Mouse (Mus musculus) adrenal gland, adult 18-20 months (tissue): ENCODE results near the gene Prkcb. TPM values are rescaled to one million over a fixed set of nuclear protein-coding genes. Genes with fewer than 3 reads are reported as not detected.
A peak's percentile ranks its signal among the peaks of the same experiment; 100 is the strongest.

Source experiments
- DNase-seq, 2 experiments: peaks; one replicate each; pipeline ENCODE4 v3.0.0; 2021 to 2022; ENCODE audit warnings: low spot score in 2 of 2
- total RNA-seq, 2 experiments: library from RNA; stranded (reverse); gene quantifications; 1 replicate in 1 of 2; 2 replicates in 1 of 2; pipeline ENCODE4 v1.2.3; 2021

Gene Prkcb
- total RNA-seq, 2 experiments from 2014 or later = 12.4 to 18.9 TPM

DNA sequence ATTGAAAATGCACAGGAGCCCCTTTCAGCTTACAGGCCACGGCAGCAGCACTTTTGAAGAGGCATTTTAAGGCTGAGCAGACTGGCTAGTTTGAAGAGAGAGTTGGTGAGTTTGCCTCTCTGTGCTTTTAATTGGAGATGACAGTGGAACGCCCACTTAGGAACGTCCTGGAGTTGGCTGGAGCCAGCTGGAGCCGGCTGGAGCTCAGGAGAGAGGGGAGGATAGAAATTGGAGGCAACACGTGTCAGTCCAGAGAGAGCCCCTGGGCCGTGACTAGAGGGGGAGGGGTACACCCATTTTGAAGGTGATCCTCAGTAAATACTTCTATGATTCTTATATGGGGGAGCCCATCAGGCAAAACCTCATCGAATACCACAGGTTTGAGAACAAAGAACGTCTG lies 287.0 kb downstream of the Prkcb start:
- DNase-seq = no peak

DNA sequence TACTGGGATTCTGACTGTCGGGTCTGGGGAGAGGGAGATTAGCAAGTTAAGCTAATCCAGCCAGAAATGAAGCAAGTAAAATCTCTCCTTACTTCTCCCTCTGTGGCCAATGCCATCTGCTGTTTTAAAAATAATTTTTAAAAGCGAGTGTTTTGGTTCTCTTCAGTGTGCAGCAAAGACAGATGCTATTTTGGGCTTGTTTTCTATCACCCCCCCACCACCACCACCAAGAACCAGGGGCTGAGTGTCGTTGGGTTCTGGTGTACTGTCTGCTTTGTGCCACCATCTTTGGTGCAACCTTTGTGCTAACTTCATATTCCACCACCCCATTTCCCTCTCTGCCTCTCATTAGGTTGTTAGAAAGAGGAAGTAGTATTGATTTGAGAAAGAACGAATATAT lies 289.0 kb downstream of the Prkcb start:
- no peak for DNase-seq

DNA sequence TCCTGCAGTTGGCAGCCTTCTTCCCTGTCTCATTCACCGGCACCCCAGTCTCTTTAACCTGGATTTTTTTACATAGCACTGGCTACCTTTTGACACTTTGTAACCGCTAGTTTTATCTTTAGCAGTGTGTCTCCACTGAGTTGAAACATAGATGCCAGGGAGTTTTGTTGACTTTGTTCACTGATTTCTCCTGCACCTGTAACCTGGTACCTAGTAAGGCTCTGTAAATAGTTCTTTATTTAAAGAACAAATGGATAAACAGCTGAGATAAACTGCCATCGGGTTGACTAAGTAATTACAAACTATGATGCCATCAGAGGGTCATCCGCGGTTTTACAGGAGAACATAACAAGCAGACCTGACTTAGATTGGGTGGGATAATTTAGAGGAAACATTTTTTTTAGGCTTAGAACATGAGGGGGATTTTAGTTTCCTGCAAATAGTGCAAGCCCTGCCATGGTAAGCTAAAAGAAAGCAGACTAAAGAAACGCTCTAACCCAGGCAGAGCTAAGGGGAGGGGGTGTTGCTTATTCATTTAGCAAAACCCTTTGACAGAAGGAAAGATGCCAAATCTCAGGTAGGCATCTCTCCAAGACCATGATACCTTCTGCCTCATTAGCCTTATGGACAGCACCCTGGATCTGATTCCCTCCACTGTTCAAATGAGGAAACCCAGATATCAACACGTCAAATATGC lies 291.1 kb downstream of the Prkcb start:
- DNase-seq = no peak

DNA sequence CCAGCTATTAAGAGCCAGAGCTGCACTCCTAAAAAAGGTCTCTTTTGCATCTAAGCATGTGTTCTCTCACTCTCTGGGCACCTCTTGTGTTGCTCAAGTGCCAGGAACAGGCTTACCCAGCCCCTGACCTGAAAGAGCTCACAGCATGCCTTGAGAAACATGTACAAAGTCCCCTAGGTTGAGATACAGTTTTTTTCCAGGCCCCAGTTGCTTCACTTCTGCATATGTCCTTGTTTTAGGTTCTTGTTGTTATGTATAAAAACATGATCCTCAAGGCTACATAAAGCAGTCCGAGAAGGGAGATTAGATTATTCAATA lies 291.6 kb downstream of the Prkcb start:
- no peak for DNase-seq

DNA sequence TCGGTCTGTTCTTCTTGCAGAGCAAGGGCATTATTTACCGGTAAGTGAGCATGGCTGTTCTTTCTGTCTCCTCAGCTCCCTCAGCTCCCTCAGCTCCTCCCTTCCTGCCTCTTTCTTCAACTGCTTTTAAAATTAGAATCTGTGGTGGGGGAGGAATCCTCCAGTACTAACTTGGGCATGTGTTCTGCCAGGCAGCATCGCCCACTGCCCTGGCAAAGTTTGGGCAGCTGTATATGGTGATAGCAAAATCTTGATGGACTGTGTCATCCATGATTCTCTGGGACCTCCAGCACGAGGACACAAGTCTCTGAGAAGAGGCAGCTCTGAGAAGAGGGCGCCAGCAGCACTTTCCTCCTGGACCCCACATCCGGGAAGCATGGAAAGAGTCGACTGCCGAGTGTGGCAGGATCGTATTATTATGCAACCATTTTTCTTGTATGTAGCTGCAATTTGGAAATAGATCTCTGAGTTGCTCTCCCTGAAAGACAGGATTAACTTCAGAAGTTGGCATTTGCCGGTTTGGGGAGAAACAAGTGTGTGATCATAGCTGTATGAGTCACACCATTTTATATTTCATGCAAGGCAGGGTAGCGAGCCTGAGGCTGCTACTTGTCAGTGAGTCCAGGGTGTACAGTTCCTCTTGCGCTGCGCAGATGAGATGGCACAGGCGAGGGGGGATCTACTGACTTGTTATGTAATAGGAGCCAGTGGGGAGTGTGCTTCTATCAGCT lies 296.0 kb downstream of the Prkcb start:
- no peak for DNase-seq

DNA sequence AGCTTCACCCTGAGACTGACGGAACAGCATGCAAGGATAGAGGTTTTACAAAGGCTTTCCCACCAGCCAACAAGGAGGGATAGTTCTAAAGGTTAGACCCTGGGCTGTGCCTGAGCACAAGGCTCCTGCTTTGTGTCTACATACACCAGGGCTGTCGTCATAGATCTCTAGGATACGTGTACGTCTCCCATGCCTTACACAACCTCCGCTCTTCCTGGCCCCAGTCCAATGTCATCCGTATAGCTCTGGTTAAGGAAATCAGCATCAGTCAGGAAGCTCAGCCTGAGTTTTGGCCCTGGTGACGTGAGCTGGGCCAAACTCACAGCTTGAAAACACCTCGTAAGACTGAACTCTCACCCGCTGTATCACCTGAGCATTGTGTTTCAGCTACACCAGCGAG lies 307.3 kb downstream of the Prkcb start:
- no peak for DNase-seq

DNA sequence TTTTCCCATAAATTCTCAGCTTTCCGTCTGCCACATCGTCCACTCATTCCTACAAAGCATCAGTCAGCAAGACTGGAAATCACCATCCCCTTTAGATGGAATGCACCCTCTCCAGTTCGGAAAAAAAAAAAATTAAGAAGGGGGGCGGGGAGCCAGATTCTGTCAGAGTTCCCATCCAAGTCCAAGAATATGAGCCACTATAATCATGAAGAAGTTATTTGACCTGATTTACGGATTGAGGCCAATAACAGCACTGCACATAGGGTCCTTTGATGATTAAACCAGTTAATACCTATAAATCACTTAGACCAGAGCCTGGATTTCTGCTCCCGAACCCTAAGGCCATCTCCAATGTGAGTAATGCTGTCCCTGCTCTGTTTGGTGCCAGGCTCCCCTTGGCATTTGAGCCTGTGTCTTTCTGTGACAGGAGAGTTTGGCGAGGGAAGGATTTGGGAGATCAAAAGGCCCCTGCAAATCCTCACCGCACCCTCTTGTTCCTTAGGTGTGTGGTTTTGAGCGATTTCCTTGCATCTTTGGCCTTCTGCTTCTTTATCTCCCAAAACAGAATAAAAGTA lies 308.1 kb downstream of the Prkcb start:
- DNase-seq = peak in 1 of 2 experiments; percentile 10

DNA sequence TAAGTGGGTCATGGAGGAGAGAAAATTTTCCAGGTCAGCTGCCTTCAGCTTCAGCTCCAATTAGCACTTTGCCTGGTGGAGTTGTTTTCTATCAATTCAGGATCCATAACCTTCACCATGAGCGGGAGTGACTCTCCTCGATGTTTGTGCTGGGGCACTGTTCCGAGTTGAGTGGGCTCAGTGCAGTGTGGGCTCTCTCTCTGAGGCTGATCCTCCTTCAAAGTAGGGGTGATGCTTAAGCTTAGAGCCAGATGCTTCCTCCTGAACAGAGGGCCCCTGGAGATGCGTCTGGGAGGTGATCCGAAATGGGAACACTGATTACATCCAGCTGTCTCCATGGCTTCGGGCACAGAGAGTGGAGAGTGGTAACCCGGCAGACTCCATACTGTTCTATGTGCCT lies 308.8 kb downstream of the Prkcb start:
- no peak for DNase-seq

DNA sequence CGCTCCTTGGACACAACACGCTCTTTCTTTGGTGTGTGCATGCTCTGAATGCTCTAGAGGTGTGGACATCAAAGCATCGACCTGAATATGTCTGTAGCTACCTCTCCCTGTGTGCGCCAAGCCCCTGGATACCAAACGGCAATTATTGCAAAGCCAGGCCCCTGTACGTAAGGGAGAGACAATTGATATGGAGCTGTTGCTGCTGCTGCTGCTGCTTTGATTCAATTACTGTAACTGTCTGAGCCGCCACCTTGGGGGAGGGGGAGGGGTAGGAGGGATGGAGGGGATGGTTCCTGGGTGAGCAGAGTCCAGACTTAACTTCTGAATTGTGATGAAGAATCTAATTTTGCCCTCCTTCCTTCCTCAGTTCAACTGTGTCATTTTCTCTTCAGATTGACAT lies 312.3 kb downstream of the Prkcb start:
- DNase-seq = no peak

DNA sequence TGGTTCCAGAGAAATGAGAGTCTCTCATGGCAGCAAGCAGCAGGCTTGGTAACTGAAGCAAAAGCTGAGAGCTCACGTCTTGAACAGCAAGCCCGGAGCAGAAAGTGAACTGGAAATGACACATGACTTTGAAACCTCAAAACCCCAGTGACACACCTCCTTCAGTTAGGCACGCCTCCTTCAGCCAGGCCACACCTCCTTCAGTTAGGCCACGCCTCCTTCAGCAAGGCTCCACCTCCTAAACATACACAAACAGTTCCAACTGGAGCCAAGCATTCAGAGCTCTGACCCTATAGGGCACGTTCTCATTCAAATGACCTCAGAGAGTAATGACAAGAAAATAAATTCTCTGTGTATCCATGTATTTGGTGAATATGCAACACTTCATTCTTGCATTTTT lies 316.5 kb downstream of the Prkcb start:
- DNase-seq = no peak

DNA sequence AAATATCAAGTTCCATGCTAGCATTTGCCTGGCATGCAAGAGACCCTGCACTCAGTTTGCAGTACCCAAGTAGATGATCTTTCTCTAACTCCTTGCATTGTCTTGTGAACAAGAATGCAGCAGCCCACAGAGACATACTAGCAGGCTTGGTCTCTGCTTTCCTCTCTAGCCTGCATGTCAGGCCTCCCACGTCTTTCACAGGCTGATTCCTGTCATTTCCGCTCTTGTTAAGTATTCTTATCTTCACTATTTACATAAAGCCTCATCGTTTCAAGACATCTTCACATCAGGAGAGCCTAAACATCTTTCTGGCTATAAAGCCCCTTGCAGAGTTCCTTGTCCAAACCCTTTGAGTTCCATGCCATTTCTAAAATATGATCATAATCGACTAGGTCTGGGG lies 320.9 kb downstream of the Prkcb start:
- DNase-seq = no peak

DNA sequence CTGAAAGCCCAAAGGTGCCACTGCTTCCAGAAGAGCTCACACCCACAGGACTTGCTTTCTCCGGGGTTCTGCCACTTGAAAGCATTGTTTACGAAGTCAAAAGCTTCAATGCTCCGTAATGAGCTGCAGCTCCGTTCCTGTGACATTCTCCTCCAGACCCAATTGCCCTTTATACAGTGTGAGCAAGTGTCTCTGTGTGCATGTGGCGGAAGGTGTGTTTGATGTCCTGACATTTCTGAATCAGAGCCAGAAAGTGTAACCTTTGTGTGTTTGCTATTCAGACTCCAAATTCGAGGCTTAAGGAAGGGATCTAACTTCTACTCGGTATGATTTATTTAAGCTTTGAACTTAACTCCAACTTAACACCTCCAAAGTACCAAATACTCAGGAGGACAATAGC lies 321.6 kb downstream of the Prkcb start:
- DNase-seq = no peak

DNA sequence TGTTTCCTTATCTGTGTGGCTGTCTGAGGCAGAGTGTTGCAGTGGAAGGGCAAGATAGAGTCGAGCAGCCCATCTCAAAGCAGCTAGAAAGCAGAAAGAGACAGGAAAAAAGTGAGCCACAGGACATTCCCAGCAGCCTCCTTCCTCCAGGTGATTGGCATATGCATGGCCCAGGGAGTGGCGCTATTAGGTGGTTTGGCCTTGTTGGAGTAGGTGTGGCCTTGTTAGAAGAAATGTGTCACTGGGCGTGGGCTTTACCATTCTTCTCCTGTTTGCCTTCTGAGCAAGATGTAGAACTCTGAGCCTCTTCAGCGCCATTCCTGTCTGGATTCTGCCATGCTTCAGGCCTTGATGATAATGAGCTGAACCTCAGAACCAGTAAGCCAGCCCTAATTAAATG lies 325.3 kb downstream of the Prkcb start:
- no peak for DNase-seq

DNA sequence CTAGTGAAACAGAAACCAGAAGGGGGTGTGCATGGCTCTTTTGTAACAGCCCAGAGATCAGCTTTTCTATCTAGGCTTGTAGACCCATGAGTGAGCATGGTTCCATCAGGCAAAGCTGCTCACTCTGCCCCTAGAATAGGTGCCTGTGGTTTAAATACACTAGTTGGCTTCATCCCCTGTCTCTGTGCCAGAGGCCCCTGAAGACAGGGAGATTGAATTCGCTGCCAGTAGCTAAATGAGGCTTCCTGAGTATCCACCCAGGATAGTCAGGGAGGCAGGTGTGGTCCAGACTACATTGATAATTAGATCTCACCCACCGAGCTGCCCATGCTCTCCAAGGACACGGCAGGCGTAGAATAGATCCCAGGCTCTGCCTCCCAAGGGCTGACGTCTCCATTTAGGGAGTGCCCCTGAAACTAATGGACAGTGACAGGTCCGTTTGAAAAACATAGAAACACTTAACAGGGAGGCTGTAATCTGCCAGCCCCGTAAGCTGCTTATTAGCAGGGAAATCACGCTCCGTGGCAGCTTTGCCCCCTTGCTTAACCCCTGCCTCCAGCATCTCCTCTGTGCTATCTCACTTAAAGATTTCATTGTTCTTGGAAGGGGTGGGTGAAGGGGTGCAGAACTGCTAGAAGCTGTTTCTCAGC lies 333.7 kb downstream of the Prkcb start:
- no peak for DNase-seq

DNA sequence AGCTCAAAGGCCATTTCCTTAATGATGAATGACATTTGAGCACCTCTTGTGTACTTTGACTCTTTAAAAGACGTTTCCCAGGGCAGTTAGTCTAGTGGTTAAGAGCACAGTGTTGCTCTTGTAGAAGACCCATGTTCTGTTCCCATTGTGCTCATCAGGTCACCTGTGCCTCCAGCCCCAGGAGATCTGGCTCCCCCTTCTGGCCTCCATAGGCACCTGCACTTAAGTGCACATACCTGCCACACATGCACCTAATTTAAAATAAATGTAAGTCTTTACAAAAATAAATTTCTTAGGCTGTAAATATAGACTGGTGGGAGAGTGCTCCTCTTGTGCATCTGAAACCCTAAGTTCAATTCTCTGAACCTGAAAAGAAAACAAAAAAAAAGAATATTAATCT lies 335.2 kb downstream of the Prkcb start:
- DNase-seq = no peak

DNA sequence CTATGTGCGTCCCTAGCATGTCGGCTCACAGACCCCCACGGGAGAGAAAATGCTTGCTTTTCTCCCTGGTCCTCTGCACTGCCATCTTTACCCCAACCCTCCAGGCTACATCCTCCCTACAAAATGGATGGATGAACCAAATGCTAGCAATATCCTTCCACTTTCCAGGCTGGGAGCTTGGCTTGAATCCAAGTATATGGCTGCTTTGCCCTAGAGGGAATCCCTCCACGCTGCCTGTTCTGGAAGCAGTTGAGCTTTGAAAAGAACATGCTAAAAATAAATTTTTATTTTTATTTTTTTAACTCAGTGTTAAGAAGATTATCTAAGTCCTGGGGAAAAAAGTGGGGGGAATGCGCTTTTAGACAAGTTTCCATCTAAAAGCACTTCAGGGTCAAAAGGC lies 339.5 kb downstream of the Prkcb start:
- no peak for DNase-seq

DNA sequence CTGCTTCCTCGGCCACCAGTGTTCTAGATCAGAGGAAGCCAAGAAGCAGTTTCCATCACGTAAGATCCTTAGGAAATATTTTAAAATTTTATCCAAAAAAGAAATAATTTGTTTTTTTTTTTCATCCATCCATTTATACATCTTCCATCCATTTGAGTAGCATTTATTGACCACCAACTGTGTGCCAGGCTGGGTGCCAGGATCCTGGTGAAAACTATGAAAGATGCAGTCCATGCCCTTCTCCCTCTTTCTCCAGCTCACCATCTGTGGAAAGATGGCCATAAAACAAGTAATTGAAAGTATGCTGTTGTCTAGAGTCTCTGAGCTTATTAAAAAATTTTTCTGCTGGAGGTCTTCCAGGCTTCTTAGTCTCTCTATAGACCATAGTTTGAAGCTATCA lies 341.8 kb downstream of the Prkcb start:
- DNase-seq = no peak

DNA sequence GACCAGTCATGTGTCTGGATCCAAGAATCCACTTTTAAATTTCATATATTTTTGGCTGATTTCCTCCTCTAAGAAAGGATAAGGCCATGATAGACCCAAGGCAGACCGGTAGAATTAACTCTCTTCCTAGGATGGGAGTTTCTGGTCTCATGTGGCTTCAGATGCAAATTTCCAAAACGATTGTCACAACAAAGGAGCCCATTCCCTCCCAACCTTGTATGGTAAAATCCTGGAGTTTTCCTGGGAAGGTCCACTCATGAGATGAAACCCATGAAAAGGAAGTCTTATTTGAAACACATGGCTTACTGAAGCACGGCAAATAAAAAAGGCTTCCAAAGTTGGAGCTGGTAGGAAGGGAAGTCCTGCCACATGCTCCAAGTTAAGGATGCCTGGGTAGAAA lies 342.6 kb downstream of the Prkcb start:
- no peak for DNase-seq

DNA sequence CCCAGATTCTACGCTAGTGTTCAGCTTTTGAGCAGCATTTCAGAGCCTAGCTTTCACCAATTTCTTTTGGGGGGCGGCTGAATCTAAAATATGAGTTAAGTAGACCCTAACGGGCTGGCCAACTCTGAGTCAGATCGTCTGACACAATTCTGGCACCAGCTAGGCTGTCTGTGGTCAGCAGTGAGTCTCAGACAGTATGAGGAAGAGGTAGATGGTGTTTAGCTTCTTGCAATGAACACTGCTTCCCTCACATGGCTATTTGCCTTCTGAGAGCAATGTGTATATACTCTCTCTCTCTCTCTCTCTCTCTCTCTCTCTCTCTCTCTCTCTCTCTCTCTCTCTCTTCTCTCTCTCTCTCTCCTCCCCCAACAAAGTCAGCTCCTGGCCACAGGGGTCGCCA lies 344.4 kb downstream of the Prkcb start:
- no peak for DNase-seq

DNA sequence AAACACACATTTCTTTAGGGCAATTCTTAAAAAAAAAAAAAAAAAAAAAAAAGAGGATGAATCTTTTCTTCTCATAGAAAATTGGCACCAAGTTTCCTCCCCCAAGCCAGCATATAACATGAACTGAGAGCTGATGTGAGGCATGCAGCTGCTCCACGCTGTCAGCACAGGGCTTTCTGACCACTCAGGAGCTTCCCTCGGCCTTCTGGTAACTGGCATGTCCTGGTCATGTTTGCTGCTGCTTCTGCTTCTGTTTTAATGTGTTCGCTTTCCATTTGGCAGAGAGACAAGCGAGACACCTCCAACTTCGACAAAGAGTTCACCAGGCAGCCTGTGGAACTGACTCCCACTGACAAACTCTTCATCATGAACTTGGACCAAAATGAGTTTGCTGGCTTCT lies 344.9 kb downstream of the Prkcb start:
- DNase-seq = no peak

DNA sequence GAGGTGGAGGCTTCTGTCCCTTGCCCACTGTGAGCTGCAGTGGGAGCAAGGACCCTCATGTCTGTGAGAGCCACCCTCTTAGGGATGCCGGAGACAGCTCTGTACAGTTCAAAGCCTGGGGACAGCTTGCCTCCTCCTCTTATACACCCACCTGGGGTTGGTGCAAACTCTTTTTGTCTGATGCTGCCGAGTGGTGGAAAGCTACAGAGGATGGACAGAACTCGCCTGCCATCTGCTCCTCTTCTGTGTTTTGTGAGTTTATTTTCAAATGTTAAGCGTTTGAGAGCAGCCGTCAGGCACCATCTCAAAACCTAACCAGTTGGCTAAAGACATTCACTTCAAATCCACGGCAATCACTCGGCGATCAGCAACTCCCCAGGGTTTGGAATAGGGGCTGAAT lies 355.1 kb downstream of the Prkcb start:
- DNase-seq = no peak

DNA sequence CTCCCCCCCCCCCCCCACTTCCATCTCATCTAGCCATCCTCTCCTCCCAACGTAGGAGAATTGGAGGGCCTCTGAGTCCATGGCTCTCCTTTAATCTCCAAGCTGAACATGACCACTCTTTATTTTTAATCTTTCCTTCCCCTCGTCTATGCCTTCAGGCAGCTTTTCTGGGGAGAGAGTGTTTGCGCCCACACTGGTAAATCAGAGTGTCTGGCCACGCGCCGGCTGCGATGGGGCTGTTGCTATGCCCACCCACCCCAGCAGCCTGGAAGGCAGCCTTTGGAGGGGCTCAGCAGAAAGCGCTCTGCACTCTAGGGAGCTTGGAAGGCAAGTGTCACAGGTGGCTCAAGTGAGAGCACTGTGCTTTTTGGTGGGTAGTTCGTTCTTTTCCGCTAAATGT lies 360.8 kb downstream of the Prkcb start:
- DNase-seq = no peak
